Mouse (Mus musculus) spleen, postnatal 36 days (tissue): ENCODE measurements around the gene Glrx5.

ENCODE experiments used
- DNase-seq, 2 experiments: peaks; one replicate each; pipeline ENCODE4 v3.0.0; 2022; ENCODE audit warnings: low spot score in 2 of 2, mixed read lengths in 1 of 2

The Glrx5 gene

DNA sequence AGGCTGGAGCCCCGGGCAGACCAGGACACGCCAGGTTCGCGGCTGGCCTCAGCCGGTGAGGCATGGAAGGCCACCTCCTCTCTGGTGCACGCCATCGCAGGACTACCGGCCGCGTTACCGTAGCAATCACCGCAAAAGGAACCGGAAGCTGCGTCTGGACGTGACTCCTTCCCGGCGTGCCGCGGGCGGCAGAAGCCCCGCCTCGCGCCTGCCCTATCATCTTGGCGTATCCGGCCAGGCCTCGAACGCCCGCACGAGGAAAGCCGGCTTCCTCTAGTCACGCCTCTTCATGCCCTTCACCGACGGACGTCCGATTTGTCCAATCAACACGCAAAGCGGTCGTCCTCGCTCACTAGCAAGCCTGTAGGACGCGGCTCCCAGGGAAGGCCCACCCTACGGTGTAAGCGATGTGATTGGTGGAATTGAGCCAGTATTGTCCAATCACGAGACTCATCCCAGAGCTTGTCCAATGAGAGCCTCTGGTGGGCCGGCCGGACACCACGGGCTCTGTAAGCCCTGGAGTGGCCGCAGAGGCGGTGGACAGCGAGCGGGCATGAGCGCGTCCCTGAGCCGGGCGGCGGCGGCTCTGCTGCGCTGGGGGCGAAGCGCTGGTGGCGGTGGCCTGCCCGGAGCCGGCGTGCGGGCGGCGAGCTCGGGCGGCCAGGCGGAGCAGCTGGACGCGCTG lies at the start of gene Glrx5:
Gene Glrx5 (plus strand): TSS at position 542 of the 685 bp plus-strand sequence.
- DNase-seq, result peak; percentile 100

DNA sequence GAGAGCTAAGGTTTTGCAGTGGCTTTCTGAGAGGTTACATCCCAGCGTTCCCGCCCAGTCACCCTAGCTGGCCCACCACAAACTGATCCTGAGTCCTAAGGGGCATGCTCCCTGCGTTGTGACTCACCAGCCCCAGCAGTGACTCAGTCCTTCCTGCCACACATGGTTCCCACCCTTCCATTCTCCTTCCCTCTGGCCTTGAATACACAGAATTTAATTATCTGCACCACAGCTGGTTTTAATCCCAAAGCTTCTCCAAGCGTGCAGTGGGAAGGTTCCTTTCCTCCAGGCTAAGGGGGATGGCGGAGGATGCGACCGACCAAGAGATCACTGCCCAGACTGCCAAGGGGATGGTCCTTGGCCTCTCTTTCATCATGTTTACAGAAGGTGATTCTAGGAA lies 49.0 kb upstream of the Glrx5 start:
- no peak for DNase-seq

DNA sequence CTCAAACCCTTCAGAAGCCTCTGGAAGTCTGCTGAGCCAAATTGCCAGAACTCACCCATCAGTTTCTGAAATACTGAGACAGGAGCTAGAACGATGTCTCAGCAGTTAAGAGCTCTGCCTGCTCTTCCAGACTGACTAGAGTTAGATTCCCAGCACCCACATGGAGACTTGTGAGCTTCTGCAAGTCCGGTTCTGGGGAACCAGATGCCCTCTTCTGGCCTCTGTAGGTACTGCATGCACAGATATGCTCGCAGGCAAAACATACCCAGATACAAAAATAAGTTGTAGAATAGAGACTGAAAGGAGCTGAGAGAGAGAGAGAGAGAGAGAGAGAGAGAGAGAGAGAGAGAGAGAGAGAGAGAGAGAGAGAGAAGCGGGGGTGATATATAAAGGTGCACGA lies 47.4 kb upstream of the Glrx5 start:
- DNase-seq, result no peak

DNA sequence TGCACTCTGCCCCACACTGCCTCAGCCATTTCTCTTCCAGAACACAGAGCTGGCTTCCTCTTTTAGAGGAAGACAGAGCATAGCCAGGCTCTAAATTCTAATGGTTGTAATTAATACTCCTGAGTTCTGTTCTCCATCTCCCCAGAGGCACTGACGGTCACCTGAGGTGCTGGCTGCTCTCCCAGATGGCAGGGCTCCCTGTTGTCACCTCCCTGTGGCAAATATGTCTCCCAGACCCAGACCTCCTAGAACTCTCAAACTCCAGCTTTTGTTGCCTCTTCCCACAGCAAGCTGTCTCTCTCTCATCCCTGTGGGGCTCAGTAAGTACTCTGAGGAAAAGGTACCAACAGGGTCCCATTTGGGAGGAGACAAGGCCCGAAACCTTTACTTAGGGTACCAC lies 46.5 kb upstream of the Glrx5 start:
- no peak for DNase-seq

DNA sequence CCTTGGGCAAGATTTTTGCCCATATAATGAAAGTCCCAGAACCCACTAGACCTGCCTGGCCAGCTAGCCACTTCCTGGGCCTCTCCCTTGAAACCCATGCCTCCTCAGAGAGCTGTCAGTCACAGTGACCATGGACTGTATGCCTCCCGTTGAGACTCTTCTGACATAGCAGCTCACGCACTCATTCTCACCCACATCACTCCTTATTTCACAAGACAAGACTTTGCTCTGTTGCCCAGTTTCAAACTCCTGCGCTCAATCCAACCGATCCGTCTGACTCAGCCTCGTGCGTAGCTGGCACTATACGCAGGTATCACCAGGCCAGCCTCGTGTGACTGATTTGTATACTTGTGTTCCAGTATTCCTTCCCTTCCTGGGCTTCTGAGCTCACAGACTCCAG lies 45.7 kb upstream of the Glrx5 start:
- DNase-seq, result no peak

DNA sequence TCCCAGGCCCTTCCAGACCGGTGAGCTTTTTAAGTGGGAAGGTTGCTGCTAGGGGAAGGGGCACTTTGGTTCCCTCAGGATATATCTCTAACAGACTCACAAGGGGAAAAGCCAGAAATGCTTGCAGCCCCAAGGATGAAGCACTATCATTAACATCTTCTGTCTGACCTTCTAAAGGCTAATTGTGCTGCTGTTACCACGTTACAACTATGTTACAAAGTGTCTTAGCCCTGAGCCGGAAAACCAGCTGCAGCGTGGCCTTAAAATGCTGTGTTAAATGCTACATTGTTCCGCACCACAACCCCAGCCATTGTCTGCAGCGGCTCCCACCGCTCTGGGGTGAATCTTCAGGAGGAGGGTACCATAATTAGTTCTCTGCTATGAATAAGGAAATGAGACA lies 44.6 kb upstream of the Glrx5 start:
- no peak for DNase-seq

DNA sequence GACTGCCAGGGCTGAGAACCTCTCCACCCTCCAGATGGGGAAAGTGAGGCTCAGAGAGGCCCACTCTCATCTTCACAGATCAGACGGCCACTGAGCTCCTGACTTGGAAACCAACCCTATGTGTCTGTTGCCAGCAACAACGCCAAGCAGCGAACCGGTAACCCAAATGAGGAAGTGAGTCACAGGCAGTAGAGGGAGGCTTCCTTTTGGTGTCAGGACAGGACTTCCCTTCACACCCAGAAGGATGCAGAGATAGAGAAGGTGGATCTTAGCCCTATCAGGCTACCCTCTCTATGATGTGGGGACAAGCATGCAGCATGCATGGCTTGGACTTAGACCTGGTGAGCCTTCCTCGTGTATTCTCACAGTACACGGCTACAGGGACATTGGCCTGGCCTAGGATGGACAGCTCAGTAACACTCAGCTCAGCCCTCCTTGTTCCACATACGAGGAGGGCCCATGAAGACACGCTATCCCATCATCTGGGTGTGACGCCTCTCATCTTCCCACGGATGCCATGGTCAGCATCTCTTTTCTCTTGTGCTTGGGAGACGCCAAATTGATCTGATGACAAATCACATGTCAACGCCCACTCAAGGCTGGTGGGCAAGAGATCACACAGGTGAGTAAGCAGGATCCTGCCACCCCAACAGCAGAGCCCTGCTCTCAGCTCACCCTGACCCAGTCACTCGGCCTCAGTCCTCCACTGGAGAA lies 41.6 kb upstream of the Glrx5 start:
- DNase-seq, result peak; percentile 86

DNA sequence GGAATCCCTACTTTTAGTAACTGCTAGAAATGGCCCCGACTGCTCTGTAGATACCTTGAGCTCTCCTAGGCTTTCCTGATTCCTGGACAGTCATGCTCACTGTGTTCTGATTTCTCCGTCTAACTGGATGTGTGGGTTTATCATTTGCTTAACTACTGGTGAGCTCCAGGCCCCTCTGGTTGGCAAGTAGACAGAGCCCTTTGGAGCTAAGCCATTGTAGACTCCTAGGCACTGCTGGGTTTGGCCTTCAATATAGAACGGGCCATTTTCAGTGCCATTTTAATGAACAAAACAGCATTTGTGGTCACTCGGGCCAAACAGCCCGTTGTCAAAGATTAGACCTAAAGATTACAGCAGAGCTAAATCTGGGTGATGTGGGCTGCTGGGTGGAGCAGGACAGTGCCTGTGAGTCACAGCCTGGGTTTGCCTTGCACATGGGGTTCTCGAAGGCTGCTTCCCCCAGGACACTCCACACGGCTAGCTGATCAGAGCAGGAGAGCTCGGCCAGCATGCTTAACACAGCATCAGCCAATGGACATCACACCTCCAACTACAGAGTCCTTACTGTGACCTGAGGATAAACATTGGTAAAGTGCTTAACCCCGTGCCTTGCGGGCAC lies 40.3 kb upstream of the Glrx5 start:
- DNase-seq, result no peak

DNA sequence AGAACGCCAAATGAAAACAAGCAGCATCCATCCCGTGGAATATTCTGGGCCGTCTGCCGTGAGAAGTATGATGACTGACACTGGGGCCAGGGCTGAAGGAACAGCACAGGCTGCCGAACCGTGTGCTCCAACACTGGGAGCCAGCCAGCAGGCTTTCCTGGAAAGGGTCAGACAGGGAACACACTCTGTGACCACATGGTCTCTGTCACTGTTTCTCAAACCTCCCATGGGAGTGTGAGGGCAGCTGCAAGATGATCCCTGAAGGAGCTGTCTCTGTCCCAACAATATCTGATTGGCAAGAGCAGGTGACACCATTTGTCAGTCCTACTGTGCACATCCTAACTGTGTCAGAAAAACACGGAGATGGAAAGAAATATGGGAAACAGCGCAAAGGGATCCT lies 39.6 kb upstream of the Glrx5 start:
- DNase-seq, result no peak

DNA sequence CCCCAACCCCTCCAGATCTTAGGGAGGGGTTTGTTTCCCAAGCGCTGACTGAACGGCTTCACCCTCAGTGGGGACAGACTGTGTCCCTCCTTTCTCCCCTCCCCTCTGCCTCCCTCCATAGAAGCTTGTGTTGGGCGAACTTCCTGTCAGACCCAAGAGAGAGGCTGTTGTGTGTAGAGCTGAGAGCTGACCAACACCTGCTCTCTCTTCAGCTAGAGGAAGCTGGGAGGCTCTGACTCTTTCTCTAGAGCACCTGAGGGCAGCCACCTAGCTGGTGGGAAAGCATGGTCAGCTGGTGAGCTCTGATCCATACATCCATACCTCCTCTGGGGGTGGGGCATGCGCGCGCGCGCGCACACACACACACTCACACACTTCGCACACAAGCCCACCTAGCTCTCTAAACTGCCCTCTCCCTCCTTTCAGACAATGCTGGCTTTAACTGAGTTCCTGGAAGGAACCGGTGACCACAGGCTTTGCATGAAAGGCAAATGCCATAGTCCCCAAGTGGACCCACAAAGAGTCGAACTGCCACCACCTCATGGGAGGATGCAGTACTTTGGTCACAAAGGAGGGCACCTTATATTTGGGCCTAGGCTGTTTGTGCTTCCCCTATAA lies 37.1 kb upstream of the Glrx5 start:
- peak; percentile 38 to 39 for DNase-seq

DNA sequence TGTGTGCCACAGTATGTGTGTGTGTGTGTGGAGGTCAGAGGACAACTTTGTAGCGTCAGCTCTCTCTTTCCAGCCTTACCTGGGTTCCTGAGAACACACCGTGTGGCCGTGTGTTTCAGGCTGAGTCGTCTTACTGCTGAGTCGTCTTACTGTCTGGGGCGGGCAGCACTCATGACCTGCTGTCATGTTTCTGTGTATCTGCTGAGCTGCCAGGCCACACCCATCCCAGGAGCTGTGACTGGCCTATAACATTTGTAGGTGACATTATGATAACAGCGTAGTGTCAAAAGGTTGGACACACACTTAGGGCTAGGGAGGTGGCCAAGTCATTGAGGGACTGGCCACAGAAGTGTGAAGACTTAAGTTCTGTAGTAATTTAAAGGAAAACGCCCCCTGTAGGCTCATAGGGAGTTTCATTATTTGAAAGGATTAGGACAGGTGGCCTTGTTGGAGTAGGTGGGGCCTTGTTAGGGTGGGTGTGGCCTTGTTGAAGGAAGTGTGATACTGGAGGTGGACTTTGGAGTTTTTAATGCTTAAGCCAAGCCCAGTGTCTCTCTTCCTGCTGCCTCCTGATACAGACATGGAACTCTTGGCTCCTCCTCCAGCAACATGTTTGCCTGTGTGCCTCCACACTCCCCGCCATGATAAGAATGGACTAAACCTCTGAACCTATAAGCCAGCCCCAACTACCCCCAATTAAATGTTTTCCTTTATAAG lies 36.3 kb upstream of the Glrx5 start:
- DNase-seq, result no peak

DNA sequence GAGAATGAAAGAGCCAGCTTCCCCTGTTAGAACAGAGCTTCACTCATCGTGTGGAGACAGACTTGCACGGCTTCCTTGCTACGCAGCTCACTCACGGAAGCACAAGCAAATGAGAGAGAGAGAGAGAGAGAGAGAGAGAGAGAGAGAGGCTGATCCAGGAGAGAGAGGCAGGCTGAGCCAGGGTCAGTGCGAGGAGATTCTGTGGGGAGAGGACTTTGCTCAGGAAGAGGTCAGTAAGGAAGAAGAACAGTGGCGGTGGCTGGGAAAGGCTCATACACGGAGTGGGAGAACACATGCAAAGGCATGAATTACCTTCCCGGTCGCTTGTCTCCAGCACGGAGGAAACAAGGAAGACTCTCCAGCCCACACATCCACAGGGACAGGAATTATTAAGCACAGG lies 35.3 kb upstream of the Glrx5 start:
- no peak for DNase-seq

DNA sequence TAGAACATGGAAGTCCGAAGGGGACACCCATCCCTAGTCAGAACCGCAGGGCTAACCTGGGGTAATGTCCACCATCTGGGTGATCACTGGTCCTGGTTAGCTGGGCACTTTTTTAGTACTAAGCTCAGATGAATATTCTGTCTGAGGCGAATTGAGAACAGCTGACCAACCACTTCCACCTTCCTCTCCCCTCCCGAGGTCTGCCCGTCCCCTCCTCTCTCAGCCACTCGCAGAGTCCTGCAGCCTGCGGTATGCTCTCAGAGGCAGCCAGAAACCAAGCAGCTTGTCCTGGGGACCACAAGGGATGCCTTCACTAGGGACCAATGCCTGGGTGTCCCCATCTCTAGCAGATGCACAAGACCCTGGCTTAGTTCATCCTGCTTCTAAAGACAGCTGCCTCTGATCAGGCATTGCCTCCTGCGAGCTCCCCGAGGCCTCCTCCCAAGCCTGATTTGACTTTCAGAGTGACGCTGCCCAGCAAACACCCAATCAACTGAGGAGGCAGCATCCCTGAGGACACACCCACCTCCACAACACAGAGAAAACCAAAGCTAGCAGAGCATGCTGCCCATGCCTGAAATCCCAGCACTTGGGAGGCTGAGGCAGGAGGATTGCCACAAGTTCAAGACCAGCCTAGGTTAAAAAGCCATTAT lies 34.7 kb upstream of the Glrx5 start:
- peak in 1 of 2 experiments; percentile 22 for DNase-seq

DNA sequence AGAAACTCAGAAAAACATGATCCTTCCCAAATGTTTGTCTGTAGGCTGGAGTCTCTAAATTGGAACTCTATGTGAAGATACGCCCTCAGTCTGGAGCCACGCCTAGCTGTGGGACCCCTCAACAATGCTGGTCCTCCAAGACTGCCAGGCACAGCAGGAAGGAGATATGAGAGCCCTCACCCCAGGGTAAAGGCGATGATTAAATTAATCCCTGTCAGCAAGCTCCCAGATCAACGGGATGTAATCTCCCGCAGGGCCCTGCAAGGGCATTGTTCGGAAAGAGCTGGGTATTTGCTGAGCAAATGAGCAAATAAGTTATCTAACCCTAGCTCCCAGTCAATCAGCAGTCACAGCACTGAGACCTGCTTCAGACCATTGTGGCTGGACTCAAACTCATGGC lies 33.9 kb upstream of the Glrx5 start:
- no peak for DNase-seq

DNA sequence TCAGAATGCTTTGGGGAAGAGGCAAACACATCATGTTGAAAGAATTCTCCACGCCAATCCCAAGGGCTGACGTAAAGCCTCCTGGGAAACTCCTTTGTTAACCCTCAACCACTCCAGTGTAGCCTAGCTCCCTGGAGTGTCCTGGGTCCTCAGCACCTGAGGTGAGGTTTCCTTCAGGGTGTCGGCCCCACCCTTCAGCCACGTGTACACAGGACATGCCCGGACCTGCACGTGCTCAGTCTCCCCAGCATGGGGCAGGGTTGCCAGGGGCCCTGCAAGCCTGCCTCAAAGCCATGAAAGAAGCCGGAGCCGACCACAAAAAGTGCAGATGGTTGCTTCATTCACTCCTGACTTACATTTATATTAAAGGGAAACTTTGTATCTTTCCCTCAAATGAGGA lies 33.3 kb upstream of the Glrx5 start:
- no peak for DNase-seq

DNA sequence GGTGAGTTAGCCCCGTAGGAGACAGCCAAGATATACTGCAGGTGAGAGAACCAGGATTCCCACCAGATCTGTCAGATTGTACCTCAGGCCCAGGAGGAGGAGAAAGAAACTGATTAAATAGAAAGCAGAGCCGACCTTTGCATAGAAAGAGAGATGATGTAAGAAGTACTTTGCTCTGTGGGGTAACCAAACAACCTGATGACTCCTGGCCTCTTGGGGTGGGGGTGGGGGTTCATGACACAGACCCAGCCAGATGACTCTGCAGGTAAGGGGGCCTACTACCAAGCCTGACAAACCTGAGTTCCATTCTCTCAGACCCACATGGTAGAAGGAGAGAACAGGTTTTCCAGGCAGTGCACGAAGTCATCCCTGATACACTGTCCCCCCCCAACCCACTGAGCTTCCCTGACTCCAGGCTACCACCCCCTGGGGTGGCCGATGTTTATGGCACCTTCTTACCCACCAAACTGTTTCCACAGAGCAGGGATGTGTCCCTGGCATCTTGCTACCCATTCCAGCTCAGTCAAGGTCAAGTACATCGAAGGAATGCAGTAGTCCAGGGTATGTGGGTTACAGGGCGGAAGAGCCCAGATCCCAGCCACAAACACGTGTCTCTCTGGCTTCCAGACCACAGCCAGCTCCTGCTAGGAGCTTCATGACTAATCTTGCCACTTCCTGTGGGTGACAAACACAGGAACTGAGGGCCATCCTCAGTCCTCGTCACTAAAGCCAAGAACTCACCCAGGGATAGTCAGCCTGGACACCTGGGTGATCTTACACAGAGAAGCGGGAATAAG lies 31.8 kb upstream of the Glrx5 start:
- DNase-seq, result no peak

DNA sequence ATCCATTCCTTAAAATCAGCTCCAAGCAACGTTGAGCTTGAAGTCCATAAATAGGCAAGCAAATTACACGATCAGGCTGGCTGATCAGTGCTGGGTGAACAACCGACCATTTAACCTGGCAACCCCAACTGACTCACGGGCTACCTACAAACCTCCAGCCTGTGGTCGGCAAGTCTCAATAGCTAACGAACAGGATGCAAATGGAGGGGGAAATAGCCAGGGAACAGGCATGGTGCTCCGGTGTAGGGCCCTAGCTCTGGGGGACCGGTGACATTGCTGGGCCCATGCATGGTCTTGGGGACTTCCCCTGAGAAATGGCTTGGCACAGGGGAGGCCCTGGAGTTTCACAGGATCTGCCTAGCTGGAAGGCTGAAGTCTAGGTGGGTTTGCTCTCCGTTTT lies 31.2 kb upstream of the Glrx5 start:
- DNase-seq, result no peak

DNA sequence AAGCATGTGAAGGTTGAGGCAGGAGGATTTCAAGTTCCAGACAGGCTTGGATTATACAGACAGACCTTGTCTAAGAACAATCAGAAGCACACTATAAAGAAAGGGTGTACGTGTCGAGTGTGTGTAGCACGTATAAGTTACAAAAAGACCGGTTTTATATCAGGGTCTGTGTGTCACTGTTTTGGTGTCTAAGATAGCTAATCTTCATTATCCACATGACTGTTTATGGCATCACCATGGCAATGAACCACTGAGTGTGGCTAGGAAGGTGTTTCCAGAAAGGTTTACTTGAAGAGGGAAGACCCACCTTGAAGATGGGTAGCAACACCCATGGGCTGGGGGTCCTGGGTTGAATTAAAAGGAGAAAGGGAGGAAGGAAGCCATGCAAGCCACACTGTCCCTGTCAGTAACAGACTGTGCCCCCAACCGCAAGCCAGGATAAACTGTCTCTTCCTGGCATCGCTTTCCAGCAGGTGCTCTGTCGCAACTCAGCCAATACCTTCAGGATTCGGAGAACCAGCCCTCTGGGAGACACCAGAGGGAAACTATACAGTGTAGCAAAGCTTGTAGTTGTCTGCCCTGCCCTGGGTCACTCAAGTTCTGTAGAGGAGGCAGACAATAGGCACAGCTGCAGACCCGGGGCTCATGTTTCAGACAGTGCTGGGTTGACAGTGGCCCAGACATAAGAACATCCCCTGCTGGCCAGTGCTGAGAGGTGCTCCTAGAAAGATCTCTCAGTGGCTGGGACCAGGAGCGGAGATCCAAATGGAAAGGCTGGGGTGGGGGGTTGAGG lies 30.0 kb upstream of the Glrx5 start:
- DNase-seq, result no peak

DNA sequence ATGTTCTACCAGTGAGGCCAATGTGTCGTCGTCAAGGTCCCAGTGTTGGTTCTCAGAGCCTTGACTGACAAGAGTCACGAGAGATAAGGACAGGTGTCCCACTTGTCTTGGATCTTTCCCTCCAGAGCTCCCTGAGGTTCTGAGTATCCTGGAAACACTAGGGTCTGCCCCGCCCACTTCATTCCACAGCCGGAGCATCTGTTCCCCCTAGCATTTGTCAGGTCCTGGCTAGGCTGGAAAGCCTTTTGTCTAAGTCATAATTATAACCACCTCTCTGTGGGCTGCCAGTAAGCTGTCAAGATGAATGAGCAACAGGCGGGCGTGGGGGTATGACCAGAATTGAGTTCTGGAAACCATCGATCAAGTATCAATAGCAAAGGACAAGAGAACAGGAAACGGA lies 29.3 kb upstream of the Glrx5 start:
- no peak for DNase-seq

DNA sequence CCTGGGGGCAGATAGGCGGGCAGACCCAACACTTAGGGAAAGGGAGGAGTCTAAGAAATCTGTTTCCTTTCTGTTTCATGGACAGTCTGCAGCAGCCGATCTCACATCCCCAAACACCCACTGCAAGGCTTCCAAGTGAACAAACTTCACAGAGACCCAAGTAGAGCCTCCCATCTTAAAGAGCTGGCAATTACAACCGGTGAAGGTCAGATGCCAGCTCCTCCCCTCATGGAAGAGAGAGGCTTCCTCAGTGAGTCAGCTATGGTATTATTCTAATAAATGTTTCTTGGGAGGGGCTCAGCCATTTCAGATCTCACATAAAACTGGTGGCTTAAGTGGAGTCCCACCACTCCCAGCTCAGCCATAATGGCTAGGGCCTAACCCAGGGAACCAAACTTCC lies 28.8 kb upstream of the Glrx5 start:
- no peak for DNase-seq
